Mouse (Mus musculus) ES-E14 (cell line): ENCODE data around the gene Slc41a3. TPM values are rescaled to one million over a fixed set of nuclear protein-coding genes. Genes with fewer than 3 reads are reported as not detected.

Experiments
- DNase-seq: peaks from one replicate; pipeline ENCODE4 v3.0.0-alpha.2; 2013; ENCODE audit warnings: low read depth, low spot score
- H3K27ac ChIP-seq: 2 replicates; pipeline ENCODE4 v1.5.1; 2012; ENCODE audit warnings: low read depth, mild to moderate bottlenecking, low read length, moderate library complexity, mixed read lengths; ENCODE audit not compliant: poor library complexity, insufficient read depth, severe bottlenecking
- H3K36me3 ChIP-seq: 2 replicates; pipeline ENCODE4 v1.6.1; 2012; ENCODE audit warnings: mild to moderate bottlenecking, low read length, moderate library complexity, mixed read lengths; ENCODE audit not compliant: control insufficient read depth, poor library complexity, insufficient read depth, severe bottlenecking
- H3K4me1 ChIP-seq, 2 experiments: fragments of 150-350 bp in 1 of 2; sonication (generic) in 1 of 2; 2 replicates each; pipeline ENCODE4 v1.6.1; 2012; ENCODE audit warnings: low read length in 2 of 2, mild to moderate bottlenecking in 1 of 2, mixed read lengths in 1 of 2; ENCODE audit not compliant: control insufficient read depth in 2 of 2, insufficient read depth in 2 of 2, poor library complexity in 1 of 2
- H3K4me3 ChIP-seq, 2 experiments: fragments of 150-350 bp in 1 of 2; sonication (generic) in 1 of 2; 2 replicates each; pipeline ENCODE4 v1.5.1; 2012; ENCODE audit warnings: low read length in 2 of 2, low read depth in 1 of 2, mild to moderate bottlenecking in 1 of 2, mixed read lengths in 1 of 2; ENCODE audit not compliant: insufficient read depth in 1 of 2, poor library complexity in 1 of 2, severe bottlenecking in 1 of 2
- H3K9ac ChIP-seq: 2 replicates; pipeline ENCODE4 v1.6.1; 2012; ENCODE audit warnings: low read depth, mild to moderate bottlenecking, low read length, mixed read lengths; ENCODE audit not compliant: poor library complexity, insufficient read depth, severe bottlenecking
- H3K9me3 ChIP-seq: fragments of 150-350 bp; sonication (generic); 2 replicates; pipeline ENCODE4 v1.6.1; 2012; ENCODE audit warnings: low read depth, mild to moderate bottlenecking, low read length; ENCODE audit not compliant: control insufficient read depth, insufficient read depth
- CHD2 ChIP-seq: IDR thresholded peaks from 2 replicates; pipeline ENCODE4 v1.6.1; 2014; ENCODE audit warnings: mild to moderate bottlenecking, low read depth, low read length, inconsistent platforms
- HCFC1 ChIP-seq: IDR thresholded peaks from 2 replicates; pipeline ENCODE4 v1.6.1; 2012; ENCODE audit warnings: low read length, inconsistent platforms, borderline replicate concordance; ENCODE audit not compliant: insufficient read depth
- MAFK ChIP-seq: IDR thresholded peaks from 2 replicates; pipeline ENCODE4 v1.6.1; 2014; ENCODE audit warnings: mild to moderate bottlenecking, low read depth, low read length, inconsistent platforms; ENCODE audit not compliant: insufficient read depth
- ZC3H11A ChIP-seq: IDR thresholded peaks from 2 replicates; pipeline ENCODE4 v1.6.1; 2012; ENCODE audit warnings: low read depth, mild to moderate bottlenecking, inconsistent platforms, low read length, borderline replicate concordance
- ZNF384 ChIP-seq: IDR thresholded peaks from 2 replicates; pipeline ENCODE4 v1.6.1; 2012; ENCODE audit warnings: low read depth, low read length, inconsistent platforms
- in situ Hi-C, 2 experiments: fragments of 600-800 bp; cut with MboI; formaldehyde crosslinking; loops; one replicate each; pipeline ENCODE4 v1.15.1; 2025; ENCODE audit warnings: low sequenced_read_pairs in 2 of 2, inconsistent platforms in 1 of 2; ENCODE audit not compliant: unreplicated experiment in 2 of 2
- total RNA-seq: library from RNA; depleted of rRNA; stranded (reverse); fragments of 300-350 nt; gene quantifications from 2 replicates; pipeline ENCODE4 v1.2.3, GENCODE M21; 2012

Slc41a3 gene
- total RNA-seq, 1 experiment: 3.2 TPM

DNA sequence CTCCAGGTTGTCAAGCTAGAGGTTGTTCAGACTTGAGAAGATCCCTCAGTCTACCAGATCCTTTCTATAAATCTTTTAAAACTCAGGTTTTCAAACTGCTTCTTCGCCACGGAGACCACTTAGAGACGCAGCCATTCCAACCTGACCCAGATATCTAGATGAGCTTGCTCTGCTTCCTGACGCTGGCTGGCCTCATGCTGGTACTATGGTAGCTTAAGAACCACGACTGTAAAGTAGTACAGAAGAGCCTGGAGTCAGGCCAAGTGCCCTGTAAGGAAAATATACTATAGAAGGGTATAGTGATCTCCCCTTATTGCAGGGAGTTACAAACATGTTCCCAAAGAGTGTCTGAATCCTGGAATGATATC lies 757 bp downstream of the Slc41a3 start:
- DNase-seq: no peak
- peak overlapping the region; percentile 78 to 88; a peak in 2 of 4 replicates for H3K4me3 ChIP-seq
- H3K9me3 ChIP-seq: no peaks in the 10 kb centered on the region
- no peak overlapping the region for H3K9ac ChIP-seq
- in situ Hi-C loops: no loop called here
- no peaks in the 10 kb centered on the region for H3K36me3 ChIP-seq
- TF ChIP-seq ZC3H11A (no peak), CHD2 (no peak), HCFC1 (no peak), MAFK (no peak)
- H3K4me1 ChIP-seq: no peaks in the 10 kb centered on the region; a peak in 1 of 4 replicates
- H3K27ac ChIP-seq: no peak overlapping the region

DNA sequence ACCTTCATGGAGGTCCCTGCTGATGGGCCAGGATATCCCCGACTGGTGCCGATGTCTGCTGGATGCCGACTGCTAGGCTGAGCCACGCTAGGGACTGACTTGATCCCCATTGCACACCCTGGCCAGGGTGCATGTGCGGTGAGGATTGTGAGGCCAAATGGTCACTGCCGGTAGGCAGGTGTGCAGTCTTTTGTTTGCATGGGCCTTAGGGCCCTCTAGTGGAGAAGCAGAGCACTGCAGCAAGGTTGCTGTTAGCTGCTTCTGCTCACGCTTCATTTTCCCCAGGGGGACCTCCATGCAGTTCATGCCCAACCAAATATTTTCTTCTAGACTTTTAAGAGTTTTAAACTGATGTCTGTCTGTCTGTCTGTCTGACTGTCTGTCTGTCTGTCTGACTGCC lies 2.0 kb downstream of the Slc41a3 start:
- DNase-seq: peak; percentile 60
- Histone ChIP-seq H3K9me3 (no peaks in the 10 kb centered on the region), H3K9ac (no peak overlapping the region), H3K4me3 (no peak overlapping the region), H3K36me3 (no peaks in the 10 kb centered on the region), H3K4me1 (no peaks in the 10 kb centered on the region; a peak in 1 of 4 replicates), H3K27ac (no peak overlapping the region)
- TF ChIP-seq HCFC1 (no peak), ZC3H11A (0 out of 2 replicates have a peak, but pooled peaks have one; percentile 11)
- in situ Hi-C loops: no loop called here

DNA sequence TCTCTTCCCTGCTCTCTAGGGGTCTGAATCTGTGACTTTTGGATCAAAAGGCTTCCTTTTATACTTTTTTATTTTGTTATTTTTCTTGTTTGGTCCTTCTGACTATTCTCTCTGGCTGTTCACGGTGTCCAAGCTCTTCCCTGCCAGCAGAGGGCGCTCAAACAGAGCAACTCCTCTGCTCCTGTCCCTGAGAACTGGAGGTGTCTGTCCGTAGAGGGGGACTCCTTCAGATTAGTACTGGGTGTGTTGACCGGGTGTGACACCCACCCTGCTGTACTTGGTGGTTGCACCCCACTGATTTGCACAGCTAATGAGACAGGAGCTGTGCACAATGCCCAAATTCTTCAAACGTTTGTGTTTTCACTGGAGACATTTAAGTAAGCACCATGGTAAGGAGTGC lies 2.7 kb downstream of the Slc41a3 start:
- no peaks in the 10 kb centered on the region for H3K36me3 ChIP-seq
- H3K4me3 ChIP-seq: no peak overlapping the region
- peak; percentile 71 for DNase-seq
- in situ Hi-C loops: no loop called here
- TF ChIP-seq CHD2 (no peak), MAFK (no peak), ZNF384 (no peak), ZC3H11A (no peak), HCFC1 (no peak)
- no peaks in the 10 kb centered on the region for H3K9me3 ChIP-seq
- no peak overlapping the region for H3K9ac ChIP-seq
- H3K27ac ChIP-seq: no peak overlapping the region
- H3K4me1 ChIP-seq: no peaks in the 10 kb centered on the region; a peak in 1 of 4 replicates

DNA sequence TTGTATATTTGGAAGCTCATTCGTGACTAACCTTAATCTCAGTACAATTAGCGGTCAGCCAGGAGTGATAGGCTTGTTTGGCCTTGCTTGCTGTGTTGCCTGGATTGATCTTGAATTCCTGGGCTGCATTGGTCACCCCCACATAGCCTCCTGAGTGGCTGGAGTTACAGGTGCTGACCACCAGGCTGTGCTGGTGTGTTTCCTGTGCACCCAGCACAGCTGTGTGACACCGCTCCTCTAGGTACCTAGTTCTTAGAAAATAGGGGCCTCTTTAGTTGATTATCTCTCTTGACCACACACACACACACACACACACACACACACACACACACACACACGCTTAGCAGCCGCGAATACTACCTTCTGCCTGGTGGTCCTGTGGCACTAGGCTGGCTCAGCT lies 3.7 kb downstream of the Slc41a3 start:
- DNase-seq: no peak

DNA sequence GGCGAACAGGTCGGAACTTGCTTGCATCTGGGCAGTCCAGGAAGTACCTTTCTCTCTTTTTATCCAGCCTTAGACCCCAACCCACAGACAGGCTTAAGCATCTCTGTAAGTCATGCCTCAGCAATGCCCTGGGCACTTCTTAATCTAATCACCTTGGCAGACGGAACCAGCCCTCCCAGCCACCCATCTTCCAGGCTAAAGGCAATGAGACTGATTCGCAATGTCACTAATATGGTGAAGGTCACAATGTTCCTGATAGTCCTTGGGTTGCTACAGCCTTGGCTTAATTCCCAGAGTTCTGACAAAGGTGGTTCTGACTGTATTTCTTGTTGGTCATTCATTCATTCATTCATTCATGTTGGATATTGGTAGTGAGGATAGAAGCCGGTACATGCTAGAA lies 5.7 kb downstream of the Slc41a3 start:
- no peak overlapping the region for H3K4me3 ChIP-seq
- in situ Hi-C loops: no loop called here
- TF ChIP-seq MAFK: no peak
- TF ChIP-seq HCFC1: no peak
- TF ChIP-seq ZNF384: no peak
- H3K9ac ChIP-seq: no peak overlapping the region
- no peak overlapping the region for H3K27ac ChIP-seq
- no peaks in the 10 kb centered on the region; a peak in 1 of 4 replicates for H3K4me1 ChIP-seq
- no peaks in the 10 kb centered on the region for H3K36me3 ChIP-seq
- no peak for DNase-seq
- no peaks in the 10 kb centered on the region for H3K9me3 ChIP-seq

More for the DNA sequence above, 3.7 kb downstream of the Slc41a3 start:
- H3K4me3 ChIP-seq: no peak overlapping the region
- no peaks in the 10 kb centered on the region for H3K36me3 ChIP-seq
- no peaks in the 10 kb centered on the region for H3K9me3 ChIP-seq
- in situ Hi-C loops: no loop called here
- H3K9ac ChIP-seq: no peak overlapping the region
- no peak overlapping the region for H3K27ac ChIP-seq
- no peaks in the 10 kb centered on the region; a peak in 1 of 4 replicates for H3K4me1 ChIP-seq
- TF ChIP-seq MAFK (no peak), CHD2 (no peak), ZC3H11A (no peak), ZNF384 (no peak), HCFC1 (no peak)
